Mouse (Mus musculus) lung, adult 2 months (tissue): ENCODE measurements around the gene Il12rb1.

Experiments
- CTCF ChIP-seq: fragments of 200-500 bp; IDR thresholded peaks from 2 replicates; pipeline ENCODE4 v1.5.1; 2011; ENCODE audit warnings: mild to moderate bottlenecking, low read length, control low read depth; ENCODE audit not compliant: insufficient read depth
- POLR2A ChIP-seq: fragments of 200-500 bp; IDR thresholded peaks from 2 replicates; pipeline ENCODE4 v1.6.1; 2011; ENCODE audit warnings: low read depth, mild to moderate bottlenecking, control low read depth, low read length, borderline replicate concordance; ENCODE audit errors: extremely low read depth

- TF ChIP-seq CTCF: no peak
- TF ChIP-seq POLR2A: no peak
Measured at GRCm38 (mm10) chr8:70832371-70832770, 24.1 kb downstream of the Il12rb1 start.
